Mouse (Mus musculus): ENCODE data around the gene Prpf40b. TPM values are rescaled to one million over a fixed set of nuclear protein-coding genes. Genes with fewer than 3 reads are reported as not detected.

Prpf40b gene
- polyA plus RNA-seq, 1 experiment from 2014 or later = 45.7 TPM

DNA sequence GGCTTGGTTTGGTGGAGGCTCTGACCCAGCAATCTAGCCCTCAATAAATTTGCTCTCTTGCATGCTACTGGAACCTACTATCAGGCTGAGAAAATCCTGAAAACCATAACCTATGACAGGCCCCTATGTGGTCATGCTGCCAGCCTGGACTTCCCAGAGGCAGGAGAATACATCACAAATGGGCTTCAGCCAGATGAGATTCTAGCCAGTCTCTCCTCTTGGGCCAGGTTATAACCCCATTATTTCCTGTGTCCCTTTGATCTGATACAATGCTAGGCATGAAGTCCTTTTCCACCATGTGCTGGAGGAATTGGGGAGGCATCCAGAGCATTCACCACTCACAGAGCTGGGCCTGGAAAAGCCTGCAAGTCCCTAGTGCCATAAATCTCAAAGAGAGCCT is 37.2 kb downstream of the Prpf40b start:
- H3K4me2 ChIP-seq (replicated peaks; ENCODE audit: low read depth, low read length) = no peak overlapping the region
- H3K4me1 ChIP-seq (replicated peaks; ENCODE audit: control insufficient read depth, insufficient read depth, low read length) = 0 out of 2 replicates have a peak, but pooled peaks cover 3% of the 10 kb centered on the region
- DNase-seq (ENCODE audit: low spot score) = no peak
- no peak overlapping the region for H3K4me3 ChIP-seq (ENCODE audit: low read depth, low read length)
- 0 out of 2 replicates have a peak overlapping the region, but pooled peaks have one; percentile 17 for H3K9ac ChIP-seq (ENCODE audit: low read depth, low read length)
- no peaks in the 10 kb centered on the region for H3K9me3 ChIP-seq (ENCODE audit: control insufficient read depth, low read length)
- H3K36me3 ChIP-seq (ENCODE audit: control insufficient read depth, insufficient read depth, low read length) = 0 out of 2 replicates have a peak, but pooled peaks cover 2% of the 10 kb centered on the region
- H3K27me3 ChIP-seq (ENCODE audit: control insufficient read depth, insufficient read depth, low read length) = no peaks in the 10 kb centered on the region
- H3K27ac ChIP-seq (ENCODE audit: low read depth, low read length) = 0 out of 2 replicates have a peak overlapping the region, but pooled peaks have one; percentile 74
- no peak for ATAC-seq (ENCODE audit: low FRiP score)

DNA sequence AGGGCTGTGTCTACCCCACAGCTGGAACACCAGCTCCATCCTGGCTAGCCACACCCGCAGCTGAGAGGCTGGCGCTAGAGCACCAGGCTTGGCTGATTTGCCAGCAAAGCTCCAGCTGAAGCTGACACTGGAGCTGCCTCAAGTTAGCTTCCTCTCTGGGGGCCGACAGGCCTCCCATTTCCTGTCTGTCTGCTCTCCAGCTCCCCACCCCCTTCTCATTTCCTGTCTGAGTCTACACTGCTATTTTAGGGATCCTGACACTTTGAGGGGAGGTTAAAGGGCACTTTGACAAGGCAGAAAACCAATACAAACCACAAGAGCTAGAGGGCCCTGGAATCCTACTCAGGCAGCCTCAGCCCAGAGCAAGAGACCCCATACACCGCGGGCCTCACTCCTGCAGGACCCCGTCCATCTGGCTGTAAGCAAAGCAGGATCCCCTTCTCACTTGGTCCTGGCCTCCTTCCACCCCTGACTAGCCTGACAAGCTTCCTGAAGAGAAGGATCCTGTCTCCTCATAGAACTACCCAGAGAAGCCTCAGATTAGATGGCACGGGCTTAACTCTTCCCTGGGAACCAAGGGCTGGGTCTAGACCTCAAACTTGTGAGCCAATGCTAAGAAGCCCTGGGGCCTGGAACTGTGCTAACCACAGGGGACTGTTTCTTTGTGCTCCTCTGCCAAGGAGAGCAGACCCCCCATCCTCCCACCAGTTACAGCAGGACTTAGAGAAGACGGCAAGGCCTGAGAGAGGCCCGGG is 38.2 kb downstream of the Prpf40b start:
- H3K9ac ChIP-seq (ENCODE audit: low read depth, low read length) = no peak overlapping the region
- 65% methylated on average over 9 of the region's 9 CpGs for WGBS
- peak; percentile 58 for DNase-seq (ENCODE audit: low spot score)

DNA sequence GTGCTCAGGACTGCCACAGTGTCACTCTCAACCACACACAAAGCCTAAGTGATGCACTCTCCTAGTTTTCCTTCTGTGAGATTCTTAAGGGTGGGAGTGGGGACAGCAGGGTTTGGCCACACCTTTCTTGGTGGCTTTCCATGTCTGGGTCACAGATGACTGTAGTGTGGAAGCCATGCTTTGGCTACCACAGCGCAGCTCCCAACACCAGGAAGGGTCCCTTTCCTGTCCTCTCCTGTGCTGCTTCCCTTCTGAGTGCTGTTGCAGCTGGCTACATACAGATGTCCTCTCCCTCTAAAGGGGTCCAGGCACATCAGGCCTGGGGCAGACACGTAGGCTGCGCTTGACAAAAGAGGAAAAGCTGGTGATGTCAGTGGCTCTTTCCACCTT is 38.8 kb downstream of the Prpf40b start:
- Histone ChIP-seq H3K27me3 (ENCODE audit: control insufficient read depth, insufficient read depth, low read length) (no peaks in the 10 kb centered on the region), H3K9me3 (ENCODE audit: control insufficient read depth, low read length) (no peaks in the 10 kb centered on the region), H3K4me3 (ENCODE audit: low read depth, low read length) (no peak overlapping the region), H3K27ac (ENCODE audit: low read depth, low read length) (peak overlapping the region; percentile 74), H3K4me1 (replicated peaks; ENCODE audit: control insufficient read depth, insufficient read depth, low read length) (0 out of 2 replicates have a peak, but pooled peaks cover 3% of the 10 kb centered on the region), H3K36me3 (ENCODE audit: control insufficient read depth, insufficient read depth, low read length) (no peaks in the 10 kb centered on the region), H3K9ac (ENCODE audit: low read depth, low read length) (no peak overlapping the region), H3K4me2 (replicated peaks; ENCODE audit: low read depth, low read length) (no peak overlapping the region)
- DNase-seq (ENCODE audit: low spot score) = no peak
- WGBS = 84% methylated on average over 3 of the region's 3 CpGs
- ATAC-seq (ENCODE audit: low FRiP score) = no peak

More for the DNA sequence above, 38.2 kb downstream of the Prpf40b start:
- Histone ChIP-seq H3K4me1 (replicated peaks; ENCODE audit: control insufficient read depth, insufficient read depth, low read length) (0 out of 2 replicates have a peak, but pooled peaks cover 3% of the 10 kb centered on the region), H3K9me3 (ENCODE audit: control insufficient read depth, low read length) (no peaks in the 10 kb centered on the region), H3K27me3 (ENCODE audit: control insufficient read depth, insufficient read depth, low read length) (no peaks in the 10 kb centered on the region), H3K4me2 (replicated peaks; ENCODE audit: low read depth, low read length) (no peak overlapping the region), H3K36me3 (ENCODE audit: control insufficient read depth, insufficient read depth, low read length) (no peaks in the 10 kb centered on the region), H3K4me3 (ENCODE audit: low read depth, low read length) (no peak overlapping the region), H3K27ac (ENCODE audit: low read depth, low read length) (peak overlapping the region; percentile 74)
- no peak for ATAC-seq (ENCODE audit: low FRiP score)

DNA sequence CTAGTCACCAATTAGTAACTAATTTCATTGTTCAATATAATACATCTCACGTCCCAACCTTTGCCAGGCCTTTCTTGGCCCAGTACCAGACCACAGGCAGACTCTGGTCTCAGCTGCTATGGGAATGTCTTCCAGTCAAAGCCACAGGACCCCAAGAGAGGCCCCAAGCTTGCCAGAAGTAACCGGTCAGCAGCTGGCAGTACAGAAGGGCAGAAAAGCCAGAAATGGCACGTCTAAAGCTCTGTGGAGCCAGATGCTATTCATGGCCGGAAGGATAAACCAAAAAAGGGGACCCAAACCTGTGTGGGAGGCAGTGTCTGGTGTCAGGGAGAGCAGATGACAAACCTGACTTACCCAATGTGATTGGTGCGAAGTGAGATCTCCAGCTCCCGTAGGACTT is 39.6 kb downstream of the Prpf40b start:
- Histone ChIP-seq H3K27ac (ENCODE audit: low read depth, low read length) (no peak overlapping the region), H3K27me3 (ENCODE audit: control insufficient read depth, insufficient read depth, low read length) (no peaks in the 10 kb centered on the region), H3K4me2 (replicated peaks; ENCODE audit: low read depth, low read length) (no peak overlapping the region), H3K36me3 (ENCODE audit: control insufficient read depth, insufficient read depth, low read length) (no peaks in the 10 kb centered on the region), H3K4me3 (ENCODE audit: low read depth, low read length) (no peak overlapping the region), H3K9me3 (ENCODE audit: control insufficient read depth, low read length) (no peaks in the 10 kb centered on the region), H3K4me1 (replicated peaks; ENCODE audit: control insufficient read depth, insufficient read depth, low read length) (0 out of 2 replicates have a peak, but pooled peaks cover 3% of the 10 kb centered on the region), H3K9ac (ENCODE audit: low read depth, low read length) (no peak overlapping the region)
- ATAC-seq (ENCODE audit: low FRiP score) (no peak), DNase-seq (ENCODE audit: low spot score) (no peak)
- WGBS = 75% methylated on average over 6 of the region's 6 CpGs

DNA sequence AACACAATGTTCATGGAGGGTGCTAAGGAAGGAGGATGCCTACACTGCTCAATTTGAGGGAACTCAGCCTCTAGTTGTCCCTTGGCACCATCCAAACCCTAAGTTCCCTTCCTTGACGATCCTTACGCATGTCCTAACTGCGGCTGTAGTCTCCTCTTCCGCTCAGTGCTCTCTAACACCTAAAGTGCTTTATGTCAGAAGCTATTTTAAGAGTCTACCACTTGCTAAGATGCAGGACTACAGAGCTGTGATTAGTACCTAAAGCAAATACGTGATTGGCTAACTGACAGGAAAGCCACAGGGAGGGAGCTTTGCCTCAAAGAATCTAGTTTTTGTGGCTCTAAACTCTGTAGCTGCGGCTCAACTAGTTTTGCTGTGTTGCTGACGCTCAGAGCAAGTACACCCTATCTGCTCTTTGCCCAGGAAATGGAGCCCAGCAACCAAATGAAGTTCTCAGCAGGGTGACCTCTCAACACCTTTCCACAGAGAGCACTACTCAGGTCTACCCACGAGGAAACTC is 41.0 kb downstream of the Prpf40b start:
- H3K9ac ChIP-seq (ENCODE audit: low read depth, low read length) = no peak overlapping the region
- no peaks in the 10 kb centered on the region for H3K36me3 ChIP-seq (ENCODE audit: control insufficient read depth, insufficient read depth, low read length)
- WGBS = 84% methylated on average over 8 of the region's 8 CpGs
- H3K9me3 ChIP-seq (ENCODE audit: control insufficient read depth, low read length) = no peaks in the 10 kb centered on the region
- H3K27ac ChIP-seq (ENCODE audit: low read depth, low read length) = no peak overlapping the region
- H3K4me3 ChIP-seq (ENCODE audit: low read depth, low read length) = no peak overlapping the region
- no peaks in the 10 kb centered on the region for H3K27me3 ChIP-seq (ENCODE audit: control insufficient read depth, insufficient read depth, low read length)
- DNase-seq (ENCODE audit: low spot score) = no peak
- H3K4me1 ChIP-seq (replicated peaks; ENCODE audit: control insufficient read depth, insufficient read depth, low read length) = 0 out of 2 replicates have a peak, but pooled peaks cover 3% of the 10 kb centered on the region
- H3K4me2 ChIP-seq (replicated peaks; ENCODE audit: low read depth, low read length) = no peak overlapping the region
- ATAC-seq (ENCODE audit: low FRiP score) = no peak

DNA sequence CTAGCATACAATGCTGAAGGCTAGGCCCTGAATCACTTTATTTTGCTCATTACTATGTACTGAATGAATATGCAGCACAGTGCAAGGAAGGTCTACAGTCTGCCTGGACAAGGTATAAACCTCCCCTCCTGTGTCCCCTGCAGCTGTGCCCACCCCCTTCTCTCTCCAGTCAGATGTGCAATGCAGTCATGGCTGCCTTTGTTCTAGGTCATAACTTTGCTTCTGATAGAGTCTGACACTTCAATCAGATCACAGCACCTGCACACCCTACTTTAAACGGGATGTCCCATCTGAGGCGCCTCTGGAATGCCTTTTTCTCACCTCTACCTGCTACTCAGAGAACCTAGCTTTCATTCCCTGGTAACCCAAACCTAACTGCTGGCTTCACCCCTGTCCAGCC is 44.0 kb downstream of the Prpf40b start:
- no peaks in the 10 kb centered on the region for H3K27me3 ChIP-seq (ENCODE audit: control insufficient read depth, insufficient read depth, low read length)
- no peak overlapping the region for H3K9ac ChIP-seq (ENCODE audit: low read depth, low read length)
- H3K36me3 ChIP-seq (ENCODE audit: control insufficient read depth, insufficient read depth, low read length) = no peaks in the 10 kb centered on the region
- ATAC-seq (ENCODE audit: low FRiP score) (no peak), DNase-seq (ENCODE audit: low spot score) (no peak)
- H3K27ac ChIP-seq (ENCODE audit: low read depth, low read length) = no peak overlapping the region
- no peak overlapping the region for H3K4me3 ChIP-seq (ENCODE audit: low read depth, low read length)
- no peak overlapping the region for H3K4me2 ChIP-seq (replicated peaks; ENCODE audit: low read depth, low read length)
- WGBS = 87% methylated on average over 2 of the region's 2 CpGs
- no peaks in the 10 kb centered on the region for H3K4me1 ChIP-seq (replicated peaks; ENCODE audit: control insufficient read depth, insufficient read depth, low read length)
- no peaks in the 10 kb centered on the region for H3K9me3 ChIP-seq (ENCODE audit: control insufficient read depth, low read length)

DNA sequence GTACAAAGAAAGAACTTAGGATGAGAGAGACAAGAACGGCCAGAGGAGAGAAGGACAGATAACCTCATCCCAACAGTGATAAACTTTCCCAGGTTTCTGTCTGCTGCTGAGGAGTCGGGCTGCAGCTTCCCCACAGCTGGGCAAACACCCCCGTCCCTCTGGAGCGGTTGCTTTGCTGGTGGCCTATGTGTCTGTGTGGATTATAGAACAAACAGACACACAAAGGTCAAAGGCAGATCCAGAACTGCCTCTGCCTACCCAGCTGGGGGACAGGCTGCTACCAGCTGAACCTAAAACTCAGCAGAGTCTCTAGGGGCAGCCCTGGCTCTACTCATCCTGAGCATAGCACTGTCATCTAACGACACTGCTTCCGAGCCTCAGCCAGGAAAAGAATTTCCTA is 44.8 kb downstream of the Prpf40b start:
- Histone ChIP-seq H3K4me1 (replicated peaks; ENCODE audit: control insufficient read depth, insufficient read depth, low read length) (no peaks in the 10 kb centered on the region), H3K9ac (ENCODE audit: low read depth, low read length) (no peak overlapping the region), H3K9me3 (ENCODE audit: control insufficient read depth, low read length) (no peaks in the 10 kb centered on the region), H3K27ac (ENCODE audit: low read depth, low read length) (no peak overlapping the region), H3K27me3 (ENCODE audit: control insufficient read depth, insufficient read depth, low read length) (no peaks in the 10 kb centered on the region), H3K4me2 (replicated peaks; ENCODE audit: low read depth, low read length) (no peak overlapping the region), H3K36me3 (ENCODE audit: control insufficient read depth, insufficient read depth, low read length) (no peaks in the 10 kb centered on the region), H3K4me3 (ENCODE audit: low read depth, low read length) (no peak overlapping the region)
- 73% methylated on average over 6 of the region's 6 CpGs for WGBS
- ATAC-seq (ENCODE audit: low FRiP score) (no peak), DNase-seq (ENCODE audit: low spot score) (no peak)

DNA sequence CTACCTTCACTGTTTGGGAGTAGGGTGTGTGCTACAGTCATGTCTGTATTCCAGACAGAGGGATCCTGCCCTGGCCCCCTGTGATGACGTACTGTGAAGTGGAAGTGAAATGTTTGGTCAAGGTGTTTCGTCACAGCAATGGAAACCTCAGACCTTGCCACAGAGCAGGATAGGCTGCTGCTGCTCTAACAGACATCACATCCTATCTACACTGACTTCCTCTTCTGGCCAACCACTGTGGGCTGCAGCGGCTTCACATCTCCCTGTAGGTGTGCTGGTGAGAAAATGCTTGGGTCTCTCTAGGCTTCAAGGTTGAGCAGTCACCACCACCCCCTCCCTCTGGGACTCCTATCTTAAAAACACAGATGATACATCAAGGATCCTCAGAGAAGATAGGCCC is 46.2 kb downstream of the Prpf40b start:
- Histone ChIP-seq H3K9ac (ENCODE audit: low read depth, low read length) (no peak overlapping the region), H3K4me3 (ENCODE audit: low read depth, low read length) (no peak overlapping the region), H3K9me3 (ENCODE audit: control insufficient read depth, low read length) (no peaks in the 10 kb centered on the region), H3K36me3 (ENCODE audit: control insufficient read depth, insufficient read depth, low read length) (no peaks in the 10 kb centered on the region), H3K4me2 (replicated peaks; ENCODE audit: low read depth, low read length) (no peak overlapping the region), H3K27ac (ENCODE audit: low read depth, low read length) (no peak overlapping the region), H3K4me1 (replicated peaks; ENCODE audit: control insufficient read depth, insufficient read depth, low read length) (no peaks in the 10 kb centered on the region), H3K27me3 (ENCODE audit: control insufficient read depth, insufficient read depth, low read length) (no peaks in the 10 kb centered on the region)
- 86% methylated on average over 3 of the region's 3 CpGs for WGBS
- ATAC-seq (ENCODE audit: low FRiP score) (no peak), DNase-seq (ENCODE audit: low spot score) (no peak)
